Mouse (Mus musculus) stomach, embryonic 16.5 days (tissue): ENCODE measurements around the gene Srebf1. TPM values are rescaled to one million over a fixed set of nuclear protein-coding genes. Genes with fewer than 3 reads are reported as not detected.

Source experiments
- ATAC-seq: fragments of 200-750 bp; cut with Nextera tagmentation; 2 replicates; pipeline ENCODE4 v1.8.0; 2017; ENCODE audit warnings: moderate number of reproducible peaks, moderate TSS enrichment; ENCODE audit not compliant: insufficient read depth, low FRiP score
- H3K27ac ChIP-seq: fragments of 300-500 bp; sonication (generic); 2 replicates; pipeline ENCODE4 v1.5.1; 2014; ENCODE audit warnings: low read length
- H3K27me3 ChIP-seq: fragments of 300-500 bp; sonication (generic); 2 replicates; pipeline ENCODE4 v1.6.1; 2014; ENCODE audit warnings: low read length, control low read depth, mixed read lengths; ENCODE audit not compliant: control insufficient read depth, insufficient read depth
- H3K36me3 ChIP-seq: fragments of 300-500 bp; sonication (generic); 2 replicates; pipeline ENCODE4 v1.6.1; 2014; ENCODE audit warnings: low read length; ENCODE audit not compliant: control insufficient read depth, insufficient read depth
- H3K4me1 ChIP-seq: fragments of 300-500 bp; sonication (generic); 2 replicates; pipeline ENCODE4 v1.6.1; 2014; ENCODE audit warnings: low read length, control low read depth, mixed read lengths; ENCODE audit not compliant: control insufficient read depth, insufficient read depth
- H3K4me2 ChIP-seq: fragments of 300-500 bp; sonication (generic); 2 replicates; pipeline ENCODE4 v1.6.1; 2014; ENCODE audit warnings: low read depth, low read length, mixed read lengths
- H3K4me3 ChIP-seq: fragments of 300-500 bp; sonication (generic); replicated peaks from 2 replicates; pipeline ENCODE4 v1.5.1; 2014; ENCODE audit warnings: mild to moderate bottlenecking, low read length
- H3K9ac ChIP-seq: fragments of 300-500 bp; sonication (generic); 2 replicates; pipeline ENCODE4 v1.6.1; 2014; ENCODE audit warnings: low read length
- H3K9me3 ChIP-seq: fragments of 300-500 bp; sonication (generic); replicated peaks from 2 replicates; pipeline ENCODE4 v1.6.1; 2016; ENCODE audit warnings: low read length, control low read depth; ENCODE audit not compliant: control insufficient read depth
- WGBS: fragments of 180-500 bp; shearing (Covaris S2); extraction: QIAGEN DNeasy Blood & Tissue Kit; methylation state at CpG from one replicate; pipeline ENCODE4 v1.1.7; 2014; 5-methylcytosine and 5-hydroxymethylcytosine counted together
- polyA plus RNA-seq: library from polyadenylated mRNA; unstranded; fragments of >200 nt; fragmentation: Nextera tagmentation; extraction: Ambion mirVana; gene quantifications from 2 replicates; pipeline ENCODE4 v1.2.1, GENCODE M21; 2015

Srebf1 gene
- polyA plus RNA-seq, 1 experiment from 2014 or later: 63.4 TPM

GRCm38 (mm10) chr11:60216671-60217070 lies 5.7 kb downstream of the Srebf1 start:
- no peak overlapping the region for H3K9ac ChIP-seq
- H3K27me3 ChIP-seq: no peaks in the 10 kb centered on the region
- WGBS: 85% methylated on average over 1 of the region's 1 CpGs
- no peaks in the 10 kb centered on the region for H3K36me3 ChIP-seq
- H3K4me2 ChIP-seq: no peak overlapping the region
- peaks cover 50% of the 10 kb centered on the region for H3K4me1 ChIP-seq
- no peak for ATAC-seq
- no peak overlapping the region for H3K4me3 ChIP-seq
- H3K27ac ChIP-seq: peak overlapping the region; percentile 44; the same call in 1 of the 2 replicates
- H3K9me3 ChIP-seq: no peaks in the 10 kb centered on the region

- no peak overlapping the region for H3K4me3 ChIP-seq
- WGBS: 64% methylated on average over 6 of the region's 6 CpGs
- H3K36me3 ChIP-seq: no peaks in the 10 kb centered on the region
- H3K9me3 ChIP-seq: no peaks in the 10 kb centered on the region
- H3K4me2 ChIP-seq: no peak overlapping the region
- no peak overlapping the region for H3K27ac ChIP-seq
- no peak for ATAC-seq
- no peaks in the 10 kb centered on the region for H3K27me3 ChIP-seq
- no peak overlapping the region for H3K9ac ChIP-seq
- H3K4me1 ChIP-seq: peaks cover 58% of the 10 kb centered on the region
These were observed 9.1 kb downstream of the Srebf1 start for GRCm38 (mm10) chr11:60213266-60213665.

- peaks cover 59% of the 10 kb centered on the region for H3K4me1 ChIP-seq
- peak overlapping the region; percentile 51 for H3K9ac ChIP-seq
- H3K4me3 ChIP-seq: no peak overlapping the region
- H3K27ac ChIP-seq: no peak overlapping the region
- H3K4me2 ChIP-seq: no peak overlapping the region
- H3K9me3 ChIP-seq: no peaks in the 10 kb centered on the region
- H3K27me3 ChIP-seq: no peaks in the 10 kb centered on the region
- no peak for ATAC-seq
- no peaks in the 10 kb centered on the region for H3K36me3 ChIP-seq
- WGBS: 59% methylated on average over 12 of the region's 12 CpGs
These were observed 10.6 kb downstream of the Srebf1 start for GRCm38 (mm10) chr11:60211761-60212160.

GRCm38 (mm10) chr11:60211152-60211551 lies 11.2 kb downstream of the Srebf1 start:
- Histone ChIP-seq H3K4me1 (peaks cover 61% of the 10 kb centered on the region), H3K27ac (peak overlapping the region; percentile 88), H3K4me3 (no peak overlapping the region), H3K36me3 (no peaks in the 10 kb centered on the region), H3K9ac (peak overlapping the region; percentile 67), H3K27me3 (no peaks in the 10 kb centered on the region), H3K4me2 (peak overlapping the region; percentile 86), H3K9me3 (no peaks in the 10 kb centered on the region)
- no peak for ATAC-seq
- 59% methylated on average over 3 of the region's 3 CpGs for WGBS

- H3K9me3 ChIP-seq: no peaks in the 10 kb centered on the region
- peak overlapping the region; percentile 86 for H3K4me2 ChIP-seq
- H3K27ac ChIP-seq: peak overlapping the region; percentile 88
- peaks cover 58% of the 10 kb centered on the region for H3K4me1 ChIP-seq
- no peaks in the 10 kb centered on the region for H3K36me3 ChIP-seq
- H3K27me3 ChIP-seq: no peaks in the 10 kb centered on the region
- peak; percentile 92 for ATAC-seq
- peak overlapping the region; percentile 68 for H3K9ac ChIP-seq
- peak overlapping the region; percentile 56 for H3K4me3 ChIP-seq
- WGBS: under 1% methylated on average over 47 of the region's 47 CpGs
These were observed 12.1 kb downstream of the Srebf1 start for GRCm38 (mm10) chr11:60210305-60210724.

- H3K36me3 ChIP-seq: 0 out of 2 replicates have a peak, but pooled peaks cover 3% of the 10 kb centered on the region
- peaks cover 58% of the 10 kb centered on the region for H3K4me1 ChIP-seq
- H3K4me2 ChIP-seq: peak overlapping the region; percentile 86
- peak overlapping the region; percentile 68 for H3K9ac ChIP-seq
- H3K9me3 ChIP-seq: no peaks in the 10 kb centered on the region
- peak overlapping the region; percentile 56 for H3K4me3 ChIP-seq
- no peaks in the 10 kb centered on the region for H3K27me3 ChIP-seq
- ATAC-seq: no peak
- peak overlapping the region; percentile 83 for H3K27ac ChIP-seq
- WGBS: 11% methylated on average over 2 of the region's 2 CpGs
These were observed 12.5 kb downstream of the Srebf1 start for GRCm38 (mm10) chr11:60209933-60210249.

GRCm38 (mm10) chr11:60209217-60209932 lies 13.0 kb downstream of the Srebf1 start:
- Histone ChIP-seq H3K9me3 (no peaks in the 10 kb centered on the region), H3K27me3 (no peaks in the 10 kb centered on the region), H3K9ac (peak overlapping the region; percentile 68), H3K4me2 (peak overlapping the region; percentile 86), H3K27ac (peak overlapping the region; percentile 83), H3K4me3 (peak overlapping the region; percentile 56), H3K4me1 (peaks cover 58% of the 10 kb centered on the region), H3K36me3 (peaks cover 9% of the 10 kb centered on the region; the same call in 1 of the 2 replicates)
- ATAC-seq: peak; percentile 35
- WGBS: 26% methylated on average over 7 of the region's 7 CpGs

- 22% methylated on average over 4 of the region's 4 CpGs for WGBS
- no peak for ATAC-seq
- Histone ChIP-seq H3K27me3 (no peaks in the 10 kb centered on the region), H3K9me3 (no peaks in the 10 kb centered on the region), H3K36me3 (peaks cover 12% of the 10 kb centered on the region; the same call in 1 of the 2 replicates), H3K9ac (peak overlapping the region; percentile 68), H3K4me3 (peak overlapping the region; percentile 56), H3K4me2 (peak overlapping the region; percentile 86), H3K4me1 (peaks cover 58% of the 10 kb centered on the region), H3K27ac (peak overlapping the region; percentile 83)
These were observed 13.7 kb downstream of the Srebf1 start for GRCm38 (mm10) chr11:60208712-60209111.

- 51% methylated on average over 6 of the region's 6 CpGs for WGBS
- peak overlapping the region; percentile 86 for H3K4me2 ChIP-seq
- ATAC-seq: no peak
- H3K27me3 ChIP-seq: no peaks in the 10 kb centered on the region
- peaks cover 58% of the 10 kb centered on the region for H3K4me1 ChIP-seq
- peak overlapping the region; percentile 68 for H3K9ac ChIP-seq
- peaks cover 13% of the 10 kb centered on the region for H3K36me3 ChIP-seq
- H3K9me3 ChIP-seq: no peaks in the 10 kb centered on the region
- peak overlapping the region; percentile 56 for H3K4me3 ChIP-seq
- H3K27ac ChIP-seq: peak overlapping the region; percentile 83
These were observed 14.2 kb downstream of the Srebf1 start for GRCm38 (mm10) chr11:60208201-60208600.
